Mouse (Mus musculus): ENCODE data around the gene Syn2. TPM values are rescaled to one million over a fixed set of nuclear protein-coding genes. Genes with fewer than 3 reads are reported as not detected.

Syn2 gene
- total RNA-seq (2021), result 100 to 1,000 TPM; 459 to 524 TPM
- long read RNA-seq, experiment 1, transcript Syn2-205 (11 exons, 2,386 nt), result major isoform, 354 of 641 reads
- long read RNA-seq, experiment 1, transcript Syn2-201 (13 exons, 2,708 nt), result minor isoform, 194 of 641 reads
- long read RNA-seq, experiment 1, partial matches to known transcripts, result 27 of 641 reads
- long read RNA-seq, experiment 1, other reads (novel, unspliced or antisense), result 66 of 641 reads
- long read RNA-seq, experiment 2, transcript Syn2-201 (13 exons, 2,708 nt), result minor isoform, 100 of 328 reads
- long read RNA-seq, experiment 2, transcript Syn2-205 (11 exons, 2,386 nt), result major isoform, 137 of 328 reads
- long read RNA-seq, experiment 2, partial matches to known transcripts, result 22 of 328 reads
- long read RNA-seq, experiment 2, other reads (novel, unspliced or antisense), result 69 of 328 reads

- peak; percentile 95 to 96 for DNase-seq (ENCODE audit: low spot score in 2 of 2)
These were observed at the start of gene Syn2 for GRCm38 (mm10) chr6:115134501-115135331. Syn2 (plus strand) TSS chr6:115134902.

- DNase-seq (ENCODE audit: low spot score in 2 of 2), result peak; percentile 74 to 83
These were observed 49.3 kb upstream of the Syn2 start for GRCm38 (mm10) chr6:115085274-115085841.

- DNase-seq (ENCODE audit: low spot score in 2 of 2), result no peak
These were observed 46.2 kb upstream of the Syn2 start for GRCm38 (mm10) chr6:115088314-115089106.

GRCm38 (mm10) chr6:115091737-115092136 is 43.0 kb upstream of the Syn2 start:
- no peak for DNase-seq (ENCODE audit: low spot score in 2 of 2)

GRCm38 (mm10) chr6:115102542-115102941 is 32.2 kb upstream of the Syn2 start:
- no peak for DNase-seq (ENCODE audit: low spot score in 2 of 2)

- DNase-seq (ENCODE audit: low spot score in 2 of 2), result no peak
These were observed 23.3 kb upstream of the Syn2 start for GRCm38 (mm10) chr6:115111426-115111825.

- DNase-seq (ENCODE audit: low spot score in 2 of 2), result peak; percentile 34 to 54
These were observed 12.5 kb upstream of the Syn2 start for GRCm38 (mm10) chr6:115122181-115122580.

GRCm38 (mm10) chr6:115123262-115124201 is 11.2 kb upstream of the Syn2 start:
- peak; percentile 57 to 77 for DNase-seq (ENCODE audit: low spot score in 2 of 2)

- DNase-seq (ENCODE audit: low spot score in 2 of 2), result peak; percentile 61 to 75
These were observed 9.9 kb upstream of the Syn2 start for GRCm38 (mm10) chr6:115124675-115125357.

- DNase-seq (ENCODE audit: low spot score in 2 of 2), result no peak
These were observed 9.4 kb upstream of the Syn2 start for GRCm38 (mm10) chr6:115125358-115125720.

GRCm38 (mm10) chr6:115126232-115126785 is 8.4 kb upstream of the Syn2 start:
- peak; percentile 50 to 57 for DNase-seq (ENCODE audit: low spot score in 2 of 2)

GRCm38 (mm10) chr6:115126851-115127250 is 7.9 kb upstream of the Syn2 start:
- no peak for DNase-seq (ENCODE audit: low spot score in 2 of 2)

GRCm38 (mm10) chr6:115127255-115127824 is 7.4 kb upstream of the Syn2 start:
- DNase-seq (ENCODE audit: low spot score in 2 of 2), result no peak

- DNase-seq (ENCODE audit: low spot score in 2 of 2), result no peak
These were observed 589 bp downstream of the Syn2 start for GRCm38 (mm10) chr6:115135332-115135649.

- no peak for DNase-seq (ENCODE audit: low spot score in 2 of 2)
These were observed 1.5 kb downstream of the Syn2 start for GRCm38 (mm10) chr6:115136156-115136555.

- no peak for DNase-seq (ENCODE audit: low spot score in 2 of 2)
These were observed 6.7 kb downstream of the Syn2 start for GRCm38 (mm10) chr6:115141446-115141845.

GRCm38 (mm10) chr6:115161175-115161574 is 26.5 kb downstream of the Syn2 start:
- peak in 1 of 2 experiments; percentile 30 for DNase-seq (ENCODE audit: low spot score in 2 of 2)

- no peak for DNase-seq (ENCODE audit: low spot score in 2 of 2)
These were observed 31.3 kb downstream of the Syn2 start for GRCm38 (mm10) chr6:115165863-115166470.

Measured in left cerebral cortex, adult 18-20 months (tissue).